Mouse (Mus musculus): ENCODE measurements around the gene Slpi. TPM values are rescaled to one million over a fixed set of nuclear protein-coding genes. Genes with fewer than 3 reads are reported as not detected.

Slpi gene
- 2.4 and 2.7 TPM in 2 replicates for polyA plus RNA-seq (2015; fragmentation: Nextera tagmentation; extraction: Ambion mirVana)

DNA sequence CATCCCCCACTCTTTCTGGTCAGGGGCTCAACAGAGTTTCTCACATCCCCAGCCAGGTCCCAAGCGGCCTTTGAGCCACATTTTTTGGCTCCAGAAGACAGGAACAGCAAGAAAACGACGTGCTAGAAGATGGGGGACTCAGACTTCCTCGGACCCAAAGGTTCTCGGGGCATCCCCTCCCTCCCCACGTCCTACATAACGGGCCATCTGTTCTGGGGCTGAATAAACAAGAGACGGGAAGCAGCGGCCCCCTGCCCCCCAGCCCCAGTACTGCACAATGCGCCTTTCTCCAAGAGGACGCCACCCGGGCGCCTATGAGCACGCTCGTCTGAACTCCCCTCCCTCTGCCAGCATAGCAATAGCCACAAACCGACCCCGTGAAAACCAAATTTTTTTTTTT lies at the start of gene Slpi:
Gene Slpi, minus strand, starts transcription at position 76 of the 400 bp plus-strand sequence.
- Histone ChIP-seq H3K36me3 (no peaks in the 10 kb centered on the region), H3K9me3 (replicated peaks) (no peaks in the 10 kb centered on the region), H3K27ac (no peak within 1 kb of the TSS), H3K9ac (0 out of 2 replicates have a peak within 1 kb of the TSS, but pooled peaks have one; percentile 29), H3K27me3 (peaks cover 63% of the 10 kb centered on the region), H3K4me3 (replicated peaks) (peak within 1 kb of the TSS; percentile 48), H3K4me1 (peaks cover 27% of the 10 kb centered on the region), H3K4me2 (peak within 1 kb of the TSS; percentile 86)
- 0% methylated on average over 17 of the region's 17 CpGs for WGBS
- peak; percentile 48 for ATAC-seq (replicated peaks; ENCODE audit: low FRiP score)

DNA sequence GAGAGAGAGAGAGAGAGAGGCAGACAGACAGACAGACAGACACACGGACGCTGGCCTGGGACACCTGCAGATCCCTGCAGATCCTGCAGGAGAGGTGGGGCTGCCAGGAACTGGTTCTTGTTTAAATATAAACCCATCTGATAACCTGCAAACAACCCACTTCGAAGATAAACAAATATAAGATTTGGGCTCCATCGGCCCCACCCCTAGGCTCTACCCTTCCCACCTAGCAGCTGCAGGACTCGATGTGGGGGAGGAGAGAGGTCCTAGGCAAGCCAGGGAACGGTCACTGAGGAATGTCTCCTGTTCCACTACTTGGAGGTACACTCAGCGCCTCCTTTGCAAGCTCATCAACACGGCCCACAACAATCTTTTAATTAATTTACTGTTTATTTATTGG lies 49.4 kb upstream of the Slpi start:
- 29% methylated on average over 8 of the region's 8 CpGs for WGBS
- no peak for ATAC-seq (replicated peaks; ENCODE audit: low FRiP score)

DNA sequence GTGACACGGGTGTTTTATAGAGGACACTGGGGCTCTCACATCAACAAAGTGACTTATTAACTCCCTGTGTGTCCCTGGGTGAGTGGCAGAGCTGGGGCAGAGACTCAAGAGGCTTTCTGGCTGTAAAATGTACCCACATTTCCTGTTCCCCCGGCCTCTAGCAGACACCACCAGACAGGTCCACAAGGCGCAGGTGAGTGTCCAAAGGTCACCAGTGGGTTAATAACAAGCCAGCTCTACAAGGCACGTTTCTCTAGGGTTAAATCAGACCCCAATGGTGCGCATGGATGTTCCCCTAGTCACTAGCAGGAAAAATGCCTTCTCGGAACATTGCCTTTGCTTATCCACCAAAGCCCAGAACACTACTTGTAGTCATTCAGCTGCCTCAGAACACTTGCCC lies 48.8 kb upstream of the Slpi start:
- peak; percentile 7; the same call in 1 of the 2 replicates for ATAC-seq (replicated peaks; ENCODE audit: low FRiP score)
- H3K9ac ChIP-seq = no peak overlapping the region
- H3K27ac ChIP-seq = peak overlapping the region; percentile 93
- no peaks in the 10 kb centered on the region for H3K36me3 ChIP-seq
- H3K4me1 ChIP-seq = peaks cover 99% of the 10 kb centered on the region
- H3K4me2 ChIP-seq = peak overlapping the region; percentile 78
- H3K9me3 ChIP-seq (replicated peaks) = no peaks in the 10 kb centered on the region
- H3K27me3 ChIP-seq = peaks cover 4% of the 10 kb centered on the region; the same call in 1 of the 2 replicates
- H3K4me3 ChIP-seq (replicated peaks) = no peak overlapping the region
- 13% methylated on average over 6 of the region's 6 CpGs for WGBS

More for the DNA sequence above, 49.4 kb upstream of the Slpi start:
- Histone ChIP-seq H3K9ac (0 out of 2 replicates have a peak overlapping the region, but pooled peaks have one; percentile 21), H3K9me3 (replicated peaks) (no peaks in the 10 kb centered on the region), H3K27me3 (peaks cover 4% of the 10 kb centered on the region; the same call in 1 of the 2 replicates), H3K4me2 (peak overlapping the region; percentile 78), H3K36me3 (no peaks in the 10 kb centered on the region), H3K4me3 (replicated peaks) (peak overlapping the region; percentile 10; the same call in 1 of the 2 replicates), H3K27ac (peak overlapping the region; percentile 93), H3K4me1 (peaks cover 96% of the 10 kb centered on the region)

DNA sequence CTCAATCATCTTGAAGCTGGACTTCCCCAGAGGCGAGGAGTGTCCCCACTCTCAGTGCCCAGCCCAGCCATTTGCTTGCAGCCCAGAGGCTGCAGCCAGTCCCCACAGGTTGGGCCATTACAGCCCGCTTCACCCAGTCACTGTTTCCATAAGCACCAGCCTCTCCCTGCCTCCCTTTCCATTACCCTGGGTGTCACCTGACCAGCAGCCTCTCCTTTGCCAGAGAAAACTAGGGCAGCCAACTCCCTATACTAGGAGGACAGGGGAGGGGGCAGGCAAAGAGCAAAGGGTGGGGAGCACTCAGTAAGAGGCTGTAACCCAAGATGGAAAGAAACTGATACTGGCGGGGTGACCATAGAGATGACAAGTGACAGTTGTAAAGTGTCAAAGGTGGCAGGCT lies 48.1 kb upstream of the Slpi start:
- Histone ChIP-seq H3K9ac (0 out of 2 replicates have a peak overlapping the region, but pooled peaks have one; percentile 22), H3K27ac (peak overlapping the region; percentile 93), H3K4me2 (peak overlapping the region; percentile 78), H3K4me1 (peaks cover 100% of the 10 kb centered on the region), H3K4me3 (replicated peaks) (0 out of 2 replicates have a peak overlapping the region, but pooled peaks have one; percentile 7), H3K9me3 (replicated peaks) (no peaks in the 10 kb centered on the region), H3K27me3 (peaks cover 4% of the 10 kb centered on the region; the same call in 1 of the 2 replicates), H3K36me3 (no peaks in the 10 kb centered on the region)
- 21% methylated on average over 3 of the region's 3 CpGs for WGBS
- peak; percentile 59 for ATAC-seq (replicated peaks; ENCODE audit: low FRiP score)

DNA sequence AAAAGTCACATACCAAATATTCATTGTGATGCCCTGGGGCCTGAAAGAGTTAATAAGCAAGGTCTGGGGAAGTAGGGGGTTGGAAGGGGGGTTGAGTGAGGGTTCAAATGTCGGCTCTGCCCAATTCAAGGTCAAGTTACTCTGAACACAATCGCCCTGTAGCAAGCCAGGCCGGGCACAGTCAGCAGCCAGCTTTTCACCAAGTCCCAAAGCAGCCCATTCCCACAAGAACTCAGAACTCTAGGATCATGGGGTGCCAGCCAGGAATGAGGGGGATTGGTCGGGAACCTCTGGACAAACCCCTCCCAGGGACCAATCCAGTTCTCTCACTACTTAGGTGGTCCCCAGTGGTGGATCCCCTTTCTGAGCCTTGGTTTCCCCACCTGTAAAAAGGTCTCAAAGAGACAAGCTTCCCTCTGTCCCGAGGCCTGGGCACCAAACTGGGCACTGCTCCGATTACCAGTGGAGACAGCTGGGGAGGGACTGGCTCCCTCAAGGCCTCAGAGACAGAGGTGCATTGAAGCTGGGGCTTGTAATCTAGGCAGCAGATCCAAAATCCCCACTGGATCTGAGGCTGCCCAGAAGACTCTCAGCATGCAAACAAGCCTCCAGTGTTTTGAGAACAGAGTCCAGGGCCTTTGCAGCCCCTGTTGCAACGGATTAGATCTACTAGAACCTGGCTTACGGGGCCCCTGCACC lies 47.5 kb upstream of the Slpi start:
- WGBS = 6% methylated on average over 8 of the region's 8 CpGs
- Histone ChIP-seq H3K27me3 (no peaks in the 10 kb centered on the region), H3K4me1 (peaks cover 100% of the 10 kb centered on the region), H3K9ac (peak overlapping the region; percentile 22; the same call in 1 of the 2 replicates), H3K4me2 (peak overlapping the region; percentile 78), H3K4me3 (replicated peaks) (0 out of 2 replicates have a peak overlapping the region, but pooled peaks have one; percentile 7), H3K36me3 (no peaks in the 10 kb centered on the region), H3K27ac (peak overlapping the region; percentile 93), H3K9me3 (replicated peaks) (no peaks in the 10 kb centered on the region)
- ATAC-seq (replicated peaks; ENCODE audit: low FRiP score) = no peak

DNA sequence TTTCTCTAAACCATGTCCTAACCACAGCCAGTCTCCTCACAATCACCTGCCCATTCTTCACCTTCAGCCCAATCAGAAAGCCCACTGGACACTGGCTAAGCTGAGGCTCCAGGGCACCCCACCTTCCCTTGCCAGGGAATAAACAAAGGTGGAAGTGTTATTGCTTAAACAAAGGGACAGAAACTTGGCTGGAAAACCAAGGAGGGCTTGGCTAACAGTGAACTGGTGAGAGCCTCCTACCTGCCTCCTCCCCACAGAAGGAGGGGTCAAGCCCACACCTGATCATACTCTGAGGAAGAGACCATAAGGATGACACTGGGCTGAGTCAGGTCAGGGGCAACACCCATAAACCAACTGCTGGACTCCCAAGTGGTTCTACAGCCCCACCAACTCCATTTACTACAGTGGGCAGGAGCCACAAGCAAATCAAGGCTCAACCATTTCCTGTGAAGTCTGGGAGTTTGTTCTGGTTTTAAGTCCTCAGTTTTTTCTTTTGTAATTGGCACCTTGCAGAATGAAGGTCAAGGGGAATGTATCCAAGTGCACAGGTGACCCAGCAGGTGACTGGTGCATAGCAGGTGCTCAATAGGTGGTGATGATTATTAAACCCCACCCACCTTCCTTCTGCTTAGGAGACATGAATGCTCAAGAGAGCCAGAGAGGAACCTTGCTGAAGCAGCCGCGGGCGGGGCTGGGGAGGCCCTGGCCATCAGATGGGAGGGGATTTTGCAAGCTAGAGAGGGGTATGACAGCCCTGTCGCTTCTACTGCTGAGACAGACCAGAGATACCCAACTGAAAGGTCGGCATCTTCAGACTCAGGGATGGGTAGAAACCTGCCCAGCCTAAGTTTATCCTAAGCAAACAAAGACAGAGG lies 46.6 kb upstream of the Slpi start:
- 21% methylated on average over 5 of the region's 5 CpGs for WGBS
- ATAC-seq (replicated peaks; ENCODE audit: low FRiP score) = no peak
- peaks cover 100% of the 10 kb centered on the region for H3K4me1 ChIP-seq
- H3K4me2 ChIP-seq = peak overlapping the region; percentile 78
- H3K4me3 ChIP-seq (replicated peaks) = no peak overlapping the region
- H3K27ac ChIP-seq = peak overlapping the region; percentile 93
- H3K27me3 ChIP-seq = no peaks in the 10 kb centered on the region
- no peaks in the 10 kb centered on the region for H3K9me3 ChIP-seq (replicated peaks)
- H3K36me3 ChIP-seq = no peaks in the 10 kb centered on the region
- no peak overlapping the region for H3K9ac ChIP-seq

DNA sequence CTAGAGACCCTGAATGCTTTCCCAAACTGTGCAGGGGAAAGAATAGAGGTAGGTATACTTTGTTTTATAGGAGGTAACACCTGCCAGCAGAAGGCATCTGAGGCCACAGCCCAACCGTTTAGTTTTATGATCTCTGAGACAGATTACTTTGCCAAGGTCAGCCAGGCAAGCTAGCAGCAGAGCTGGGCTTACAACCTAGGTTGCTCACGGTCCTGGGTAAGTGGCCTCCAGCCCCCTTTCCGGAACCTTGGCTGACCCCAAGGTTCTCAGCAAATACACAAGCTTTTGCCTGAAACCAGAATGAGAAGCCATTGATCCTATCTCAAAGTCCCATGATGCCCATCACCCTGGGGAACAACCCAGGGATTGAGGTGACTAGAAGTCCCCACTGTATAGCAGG lies 45.8 kb upstream of the Slpi start:
- Histone ChIP-seq H3K4me2 (0 out of 2 replicates have a peak overlapping the region, but pooled peaks have one; percentile 4), H3K4me1 (peaks cover 97% of the 10 kb centered on the region)

DNA sequence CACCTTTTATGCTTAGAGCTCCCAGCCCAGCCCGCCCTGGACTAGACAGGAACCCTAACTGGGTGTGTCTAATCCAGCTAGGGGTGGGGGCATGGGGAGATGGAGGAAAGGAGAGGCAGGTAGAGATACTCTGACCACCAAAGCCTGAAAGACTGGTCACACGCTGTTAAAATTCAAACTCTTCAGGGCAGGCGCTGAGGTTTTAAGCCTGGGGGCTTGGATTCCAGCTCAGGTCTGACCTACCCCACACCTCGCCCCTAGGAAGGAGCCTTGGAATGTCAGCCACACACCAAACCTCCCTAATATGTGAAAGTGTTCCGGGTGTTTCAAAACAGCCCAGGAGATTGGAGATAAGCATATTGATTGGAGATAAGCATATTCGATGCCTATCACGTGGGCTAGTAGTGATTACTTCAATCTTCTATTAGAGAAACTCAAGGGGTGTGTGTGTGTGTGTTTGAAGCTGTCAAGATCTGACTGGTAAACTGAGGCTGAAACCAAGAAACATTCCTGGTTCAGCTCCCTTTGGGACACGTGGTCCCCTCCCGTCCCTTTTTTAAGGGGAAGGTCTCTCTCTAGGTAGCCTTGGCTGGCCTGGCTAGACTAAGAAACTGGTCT lies 44.5 kb upstream of the Slpi start:
- peaks cover 89% of the 10 kb centered on the region for H3K4me1 ChIP-seq
- no peaks in the 10 kb centered on the region for H3K27me3 ChIP-seq
- H3K4me3 ChIP-seq (replicated peaks) = no peak overlapping the region
- peak overlapping the region; percentile 93 for H3K27ac ChIP-seq
- H3K36me3 ChIP-seq = peaks cover 12% of the 10 kb centered on the region
- no peaks in the 10 kb centered on the region for H3K9me3 ChIP-seq (replicated peaks)
- peak overlapping the region; percentile 32; the same call in 1 of the 2 replicates for H3K9ac ChIP-seq
- WGBS = 54% methylated on average over 9 of the region's 9 CpGs
- H3K4me2 ChIP-seq = peak overlapping the region; percentile 46
- ATAC-seq (replicated peaks; ENCODE audit: low FRiP score) = no peak

More for the DNA sequence above, 45.8 kb upstream of the Slpi start:
- Histone ChIP-seq H3K27me3 (no peaks in the 10 kb centered on the region), H3K36me3 (no peaks in the 10 kb centered on the region), H3K9ac (no peak overlapping the region), H3K9me3 (replicated peaks) (no peaks in the 10 kb centered on the region), H3K27ac (peak overlapping the region; percentile 93), H3K4me3 (replicated peaks) (no peak overlapping the region)
- WGBS = 23% methylated on average over 3 of the region's 3 CpGs
- no peak for ATAC-seq (replicated peaks; ENCODE audit: low FRiP score)

DNA sequence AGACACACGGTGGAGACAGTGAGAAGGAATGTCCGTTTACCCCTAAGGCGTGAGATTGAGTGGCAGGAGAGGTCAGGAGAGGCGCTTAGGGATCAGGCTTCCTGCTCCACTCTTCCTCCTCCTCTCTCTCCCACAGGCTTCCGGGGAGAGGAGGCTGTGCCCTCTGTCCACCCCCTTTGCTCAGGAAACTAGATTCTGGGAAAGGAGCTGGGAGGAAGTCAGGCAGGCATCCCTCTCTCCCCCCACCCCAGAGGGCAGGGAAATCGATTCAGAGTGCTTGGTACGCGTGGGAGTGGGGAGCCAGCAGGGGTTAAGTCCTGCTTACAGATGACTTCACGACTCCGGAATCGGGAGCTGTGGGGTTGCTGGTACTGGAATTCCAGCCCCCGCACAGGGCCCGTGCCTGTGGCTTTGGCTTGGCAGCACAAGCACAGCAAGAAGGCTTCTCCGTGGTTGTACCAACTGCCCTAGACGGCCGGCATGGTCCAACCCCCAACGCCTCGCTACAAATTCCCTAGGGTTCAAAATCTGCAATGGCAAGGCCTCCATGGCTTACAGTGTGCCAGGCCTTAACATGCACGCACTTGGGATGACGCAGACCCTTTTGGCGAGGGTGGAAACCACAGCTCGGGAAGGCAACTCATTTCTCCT lies 43.8 kb upstream of the Slpi start:
- Histone ChIP-seq H3K9me3 (replicated peaks) (no peaks in the 10 kb centered on the region), H3K27me3 (no peaks in the 10 kb centered on the region), H3K4me2 (peak overlapping the region; percentile 46), H3K36me3 (peaks cover 19% of the 10 kb centered on the region), H3K4me3 (replicated peaks) (0 out of 2 replicates have a peak overlapping the region, but pooled peaks have one; percentile 6), H3K9ac (peak overlapping the region; percentile 32; the same call in 1 of the 2 replicates), H3K4me1 (peaks cover 82% of the 10 kb centered on the region), H3K27ac (peak overlapping the region; percentile 93)
- 15% methylated on average over 22 of the region's 22 CpGs for WGBS
- ATAC-seq (replicated peaks; ENCODE audit: low FRiP score) = no peak

DNA sequence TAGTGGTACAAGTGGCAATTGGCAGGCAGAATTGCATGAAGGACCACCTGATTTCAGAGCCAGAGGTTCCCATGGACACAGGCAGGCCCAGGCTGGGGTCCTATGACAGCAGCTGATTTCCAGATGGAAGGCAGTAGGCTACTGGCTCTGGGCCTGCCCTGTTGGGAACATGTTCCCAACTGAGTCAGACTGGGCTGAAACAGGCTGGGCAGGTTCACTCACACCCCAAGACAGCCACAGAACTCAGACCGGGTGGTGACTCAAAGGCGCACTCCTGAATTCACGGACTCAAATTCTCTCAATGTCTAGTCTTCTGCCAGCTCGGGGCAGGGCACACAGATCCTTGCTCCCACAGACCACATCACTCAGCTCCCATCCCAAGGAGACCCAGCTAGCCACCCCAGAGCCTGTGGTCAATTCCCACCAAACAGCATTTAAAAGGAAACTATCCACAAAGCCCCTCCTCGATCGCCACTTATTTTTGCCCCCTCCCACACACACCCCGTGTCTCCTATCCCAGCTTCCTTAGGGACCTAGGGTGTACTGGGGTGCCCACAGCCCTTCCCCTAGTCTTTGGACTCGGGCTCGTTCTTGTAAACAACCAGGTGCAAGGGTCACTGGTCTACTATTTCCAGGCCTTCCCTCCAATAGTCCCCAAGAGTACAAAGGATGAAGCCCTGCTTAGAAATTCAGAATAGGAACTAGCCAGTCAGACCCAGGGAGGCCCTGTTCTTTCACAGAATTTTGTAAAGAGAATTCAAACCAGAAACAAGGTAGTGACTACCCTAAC lies 43.0 kb upstream of the Slpi start:
- no peaks in the 10 kb centered on the region for H3K27me3 ChIP-seq
- H3K27ac ChIP-seq = peak overlapping the region; percentile 93
- no peak overlapping the region for H3K4me3 ChIP-seq (replicated peaks)
- peaks cover 26% of the 10 kb centered on the region for H3K36me3 ChIP-seq
- no peaks in the 10 kb centered on the region for H3K9me3 ChIP-seq (replicated peaks)
- peak overlapping the region; percentile 46 for H3K4me2 ChIP-seq
- H3K4me1 ChIP-seq = peaks cover 77% of the 10 kb centered on the region
- no peak for ATAC-seq (replicated peaks; ENCODE audit: low FRiP score)
- 45% methylated on average over 9 of the region's 9 CpGs for WGBS
- 0 out of 2 replicates have a peak overlapping the region, but pooled peaks have one; percentile 8 for H3K9ac ChIP-seq

Measured in kidney, embryonic 15.5 days (tissue).